Mouse (Mus musculus): ENCODE data around the gene Gpcpd1.
A peak's percentile ranks its signal among the peaks of the same experiment; 100 is the strongest.

Gene Gpcpd1

DNA sequence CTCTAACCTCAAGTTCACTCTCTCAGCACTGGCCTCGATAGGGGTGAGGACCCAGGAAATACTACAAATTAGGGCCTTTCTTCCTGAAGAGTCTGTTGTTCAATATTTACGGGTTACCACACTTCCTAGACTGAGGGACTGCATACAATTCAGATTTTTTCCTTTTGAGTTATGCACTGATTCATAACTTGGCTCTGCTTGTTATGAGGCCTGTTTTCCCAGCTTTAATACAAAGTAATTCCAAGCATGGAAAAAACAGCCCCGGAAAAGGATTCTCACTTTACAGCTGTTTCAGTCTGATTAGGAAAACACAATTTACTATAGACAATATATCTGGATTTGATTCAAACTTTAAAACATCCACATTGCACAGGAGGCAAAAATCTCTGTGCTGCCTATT lies 1.5 kb downstream of the Gpcpd1 start:
- no peak for DNase-seq (ENCODE audit: low read depth, low spot score)

DNA sequence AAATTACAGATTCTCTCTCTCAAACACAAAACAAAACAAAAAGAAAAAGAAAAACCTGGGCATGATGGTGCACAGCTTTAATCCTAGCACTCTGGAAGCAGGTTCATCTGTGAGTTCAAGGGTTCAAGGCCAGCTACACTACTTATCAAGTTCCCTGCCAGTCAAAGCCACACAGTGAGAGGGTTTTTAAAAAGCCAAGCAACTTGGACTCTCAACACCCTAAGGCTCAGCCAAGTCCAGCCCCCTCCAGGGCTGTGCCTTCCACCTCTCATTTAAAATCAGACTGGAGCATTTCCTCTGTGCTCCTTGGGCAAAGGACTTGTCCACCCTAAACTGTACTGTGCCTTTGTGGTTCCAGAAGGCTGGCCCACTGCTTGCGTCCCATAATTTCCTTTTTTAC lies 3.3 kb downstream of the Gpcpd1 start:
- DNase-seq (ENCODE audit: low read depth, low spot score), result no peak

DNA sequence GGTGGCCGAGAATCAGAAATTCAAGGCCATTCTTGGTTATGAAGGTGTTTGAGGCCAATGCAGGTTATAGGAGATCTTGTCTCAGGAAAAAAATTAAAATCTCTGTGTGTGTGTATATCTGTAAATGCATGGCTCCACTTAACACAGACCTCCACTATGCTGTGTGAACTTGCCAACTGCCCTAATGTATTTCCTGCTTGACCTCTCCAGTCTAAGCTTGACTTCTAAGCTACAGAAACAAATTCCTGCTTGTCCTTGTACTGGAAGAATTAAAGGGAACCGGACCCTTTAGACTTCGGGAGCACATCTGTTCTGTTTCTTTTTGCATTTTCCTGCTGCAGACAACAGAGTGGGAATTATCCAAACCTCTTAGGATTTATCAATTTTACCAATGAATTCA lies 4.4 kb downstream of the Gpcpd1 start:
- no peak for DNase-seq (ENCODE audit: low read depth, low spot score)

- no peak for DNase-seq (ENCODE audit: low read depth, low spot score)
Measured at GRCm38 (mm10) chr2:132582227-132582626, 5.3 kb downstream of the Gpcpd1 start.

GRCm38 (mm10) chr2:132579689-132580088 lies 7.8 kb downstream of the Gpcpd1 start:
- DNase-seq (ENCODE audit: low read depth, low spot score), result no peak

- no peak for DNase-seq (ENCODE audit: low read depth, low spot score)
Measured at GRCm38 (mm10) chr2:132578711-132579110, 8.8 kb downstream of the Gpcpd1 start.

DNA sequence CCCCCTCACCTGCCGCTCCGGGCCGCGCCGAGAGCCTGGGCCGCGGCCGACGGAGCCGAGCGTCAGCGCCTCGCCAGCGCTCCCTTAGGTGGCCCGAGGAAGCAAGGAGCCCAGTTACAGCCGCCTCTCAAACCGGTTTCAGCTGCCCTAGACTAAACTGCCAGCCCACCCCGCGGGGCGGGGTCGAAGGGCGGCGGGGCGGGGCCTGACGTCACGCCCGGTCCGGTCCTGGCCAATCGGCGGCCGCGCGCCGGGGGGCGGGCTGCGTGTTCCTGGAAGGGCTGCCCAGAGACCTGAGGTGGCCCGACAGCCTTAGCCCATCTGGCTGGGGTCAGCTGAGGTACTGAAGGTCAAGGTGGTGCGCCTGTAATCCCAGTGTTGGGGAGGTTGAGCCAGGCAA lies 9.5 kb downstream of the Gpcpd1 start:
- DNase-seq (ENCODE audit: low read depth, low spot score), result peak; percentile 94

DNA sequence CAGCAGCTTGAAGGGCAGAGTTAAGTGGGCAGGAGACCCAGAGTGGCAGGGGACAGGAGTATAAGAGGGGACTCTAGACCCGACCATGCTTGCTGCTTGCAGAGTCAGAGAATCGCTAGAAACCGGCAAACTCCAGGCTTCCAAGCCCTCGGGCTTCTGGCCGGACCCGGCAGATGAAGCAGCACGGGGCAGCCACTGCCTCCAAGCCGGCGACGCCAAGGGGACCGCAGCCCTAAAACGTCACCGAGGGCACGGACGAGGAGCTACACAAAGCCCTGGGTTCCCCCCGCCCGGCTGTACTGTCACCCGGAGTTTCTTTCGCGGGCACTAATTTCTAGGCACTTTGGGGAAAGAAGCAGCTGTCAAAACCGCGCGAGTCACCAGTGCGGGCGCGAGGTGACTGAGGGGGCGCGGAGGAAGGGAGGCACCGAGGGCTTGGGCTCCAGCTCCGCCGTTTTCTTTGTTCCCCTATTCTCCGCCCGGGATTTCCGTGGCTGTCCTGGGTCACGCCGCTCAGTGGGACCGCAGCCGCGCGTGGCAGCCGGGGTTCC lies 10.0 kb downstream of the Gpcpd1 start:
- peak; percentile 36 for DNase-seq (ENCODE audit: low read depth, low spot score)

- no peak for DNase-seq (ENCODE audit: low read depth, low spot score)
Measured at GRCm38 (mm10) chr2:132576522-132577135, 10.9 kb downstream of the Gpcpd1 start.

DNA sequence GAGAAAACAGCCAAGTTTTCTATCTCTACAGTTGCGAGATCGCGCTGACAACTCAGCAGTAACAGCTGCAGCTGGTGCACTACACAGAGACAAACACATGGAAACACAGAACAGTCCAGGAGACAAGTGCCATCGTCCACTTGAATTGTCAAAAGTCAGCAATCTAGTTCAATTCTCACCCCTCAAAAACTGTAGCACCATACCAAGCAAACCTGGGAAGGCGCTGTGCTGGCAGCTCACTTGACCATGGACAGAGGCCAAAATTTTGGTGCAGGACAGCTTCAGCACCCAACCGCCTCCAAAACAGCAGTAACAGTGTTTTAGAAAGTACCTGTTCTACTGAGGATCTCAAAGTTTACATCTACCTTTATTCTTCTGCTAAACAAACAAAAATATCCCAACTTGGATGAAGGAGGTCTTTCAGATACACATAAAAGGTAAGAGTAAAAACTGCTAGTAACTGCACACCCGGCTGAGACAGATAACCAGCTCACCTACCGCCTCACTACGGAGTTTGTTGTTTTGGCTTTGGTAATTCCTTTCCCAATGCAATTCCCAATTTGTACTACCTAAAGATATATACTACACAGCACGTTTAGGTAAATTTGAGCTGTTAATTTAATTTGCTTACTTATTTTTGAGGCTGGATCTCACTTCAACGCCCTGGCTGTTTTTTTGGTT lies 11.6 kb downstream of the Gpcpd1 start:
- DNase-seq (ENCODE audit: low read depth, low spot score), result no peak

DNA sequence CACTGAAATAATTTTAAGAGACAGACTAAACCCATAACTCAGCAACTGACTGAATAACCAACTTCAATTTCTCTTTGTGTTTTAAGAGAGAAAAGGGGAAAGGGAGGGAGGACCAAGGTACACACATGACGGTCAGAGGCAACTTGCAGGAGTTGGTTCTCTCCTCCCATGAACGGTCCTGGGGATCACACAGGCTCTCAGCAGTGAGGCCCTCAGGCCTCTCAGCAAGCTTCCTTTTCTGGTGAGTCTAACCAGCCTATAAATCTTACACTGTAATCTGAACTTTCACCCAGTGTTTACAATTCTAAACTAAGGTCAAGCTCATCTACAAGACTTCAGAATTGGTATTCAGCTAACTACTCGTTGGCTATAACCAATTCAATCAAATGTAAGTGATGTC lies 12.3 kb downstream of the Gpcpd1 start:
- no peak for DNase-seq (ENCODE audit: low read depth, low spot score)

GRCm38 (mm10) chr2:132573280-132573679 lies 14.2 kb downstream of the Gpcpd1 start:
- DNase-seq (ENCODE audit: low read depth, low spot score), result no peak

- DNase-seq (ENCODE audit: low read depth, low spot score), result no peak
Measured at GRCm38 (mm10) chr2:132572651-132573050, 14.9 kb downstream of the Gpcpd1 start.

GRCm38 (mm10) chr2:132571301-132571700 lies 16.2 kb downstream of the Gpcpd1 start:
- no peak for DNase-seq (ENCODE audit: low read depth, low spot score)

GRCm38 (mm10) chr2:132570869-132571268 lies 16.7 kb downstream of the Gpcpd1 start:
- no peak for DNase-seq (ENCODE audit: low read depth, low spot score)

DNA sequence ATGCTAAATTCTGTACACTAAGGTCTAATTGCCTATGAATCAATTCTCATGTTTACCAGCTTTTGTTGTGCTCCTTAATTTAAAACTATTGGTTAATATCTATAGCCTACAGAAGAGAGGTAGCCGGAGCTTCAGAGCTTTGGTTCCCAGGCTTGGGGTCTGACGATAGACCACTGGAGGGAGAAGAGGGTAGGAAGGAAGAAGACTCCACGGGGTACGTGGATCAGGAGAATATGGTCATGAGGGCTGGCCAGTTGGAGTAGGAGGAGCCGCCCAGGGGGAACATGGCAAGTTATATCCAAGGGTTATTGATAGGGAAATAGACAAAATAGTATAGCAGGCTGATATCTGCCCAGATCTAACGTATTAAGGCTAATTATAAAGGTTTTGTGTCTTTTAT lies 17.8 kb downstream of the Gpcpd1 start:
- DNase-seq (ENCODE audit: low read depth, low spot score), result no peak

GRCm38 (mm10) chr2:132567414-132567813 lies 20.1 kb downstream of the Gpcpd1 start:
- no peak for DNase-seq (ENCODE audit: low read depth, low spot score)

GRCm38 (mm10) chr2:132561860-132562259 lies 25.7 kb downstream of the Gpcpd1 start:
- no peak for DNase-seq (ENCODE audit: low read depth, low spot score)

GRCm38 (mm10) chr2:132527864-132528263 lies 59.7 kb downstream of the Gpcpd1 start:
- DNase-seq (ENCODE audit: low read depth, low spot score), result no peak

DNA sequence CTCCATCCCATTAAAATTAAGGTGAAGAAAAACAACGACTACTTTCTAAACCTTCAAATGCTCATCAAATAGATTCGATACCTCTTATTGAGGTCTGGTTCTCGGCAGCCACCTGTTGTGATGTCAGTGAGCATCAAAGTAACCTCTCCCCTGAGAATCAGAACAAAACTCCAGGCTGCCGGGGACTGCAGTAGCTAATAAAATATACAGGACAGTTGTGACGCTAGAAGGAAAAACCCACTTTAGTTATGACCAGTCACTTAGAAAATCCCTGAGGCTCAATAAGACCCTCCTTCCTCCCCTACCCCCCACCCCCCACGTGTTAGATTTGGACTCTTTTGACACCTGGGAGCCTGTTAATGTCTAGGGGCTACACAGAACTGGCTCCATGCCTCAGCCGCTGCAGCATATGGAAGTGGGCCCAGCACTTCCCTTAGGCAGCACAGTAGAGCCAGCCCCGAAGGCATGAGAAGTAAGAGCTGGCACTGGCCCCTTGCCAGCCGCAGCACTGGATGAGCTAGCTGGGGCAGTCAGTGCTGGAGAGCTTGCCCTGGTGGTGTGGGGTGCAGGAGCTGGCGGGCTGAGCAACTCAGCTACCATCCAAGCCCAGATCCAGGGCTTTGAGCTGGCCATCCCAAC lies 60.5 kb downstream of the Gpcpd1 start:
- no peak for DNase-seq (ENCODE audit: low read depth, low spot score)

DNA sequence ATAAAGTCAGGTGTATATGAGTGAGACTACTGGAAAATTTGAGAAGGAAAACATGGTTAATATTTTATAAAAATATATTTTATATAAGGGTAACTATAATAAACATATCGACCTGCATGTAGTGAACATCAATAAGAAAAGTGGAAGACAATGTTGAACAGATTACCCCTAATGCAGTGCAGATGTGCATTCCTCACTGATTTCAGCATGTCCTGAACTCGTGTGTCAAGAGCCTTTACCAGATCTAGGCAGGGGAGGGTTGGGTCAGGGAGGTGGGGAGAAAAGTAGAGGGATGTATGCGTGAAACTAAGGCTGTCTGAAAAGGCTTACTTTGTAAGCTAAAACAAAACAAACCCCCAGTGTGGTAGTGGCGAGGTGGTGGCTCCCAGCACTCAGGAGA lies 61.4 kb downstream of the Gpcpd1 start:
- no peak for DNase-seq (ENCODE audit: low read depth, low spot score)

- no peak for DNase-seq (ENCODE audit: low read depth, low spot score)
Measured at GRCm38 (mm10) chr2:132518021-132518901, 69.3 kb downstream of the Gpcpd1 start.

All from ES-CJ7 (cell line).